ENCODE assay signal across 10 mouse cellular contexts in the genomic region with DNA sequence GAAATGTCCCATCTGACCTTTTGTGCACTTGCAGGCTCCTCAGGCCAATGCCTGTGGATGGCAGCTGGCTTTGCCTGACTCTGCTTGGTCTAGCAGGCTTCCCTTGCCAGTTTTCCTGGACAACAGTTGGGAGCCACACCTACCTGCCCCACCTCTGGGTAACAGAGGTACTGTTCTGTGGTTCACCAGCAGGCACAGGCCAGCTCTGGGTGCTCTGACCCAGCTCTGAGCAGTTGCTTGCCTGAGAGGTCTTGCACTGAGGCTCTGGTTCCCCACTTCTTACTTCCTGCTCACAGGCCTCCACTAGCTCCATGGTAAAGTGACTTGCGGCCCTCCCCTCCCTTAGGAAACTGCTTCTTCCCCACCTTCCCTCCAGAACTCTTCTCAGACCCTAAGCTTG. TPM values are rescaled to one million over a fixed set of nuclear protein-coding genes. Genes with fewer than 3 reads are reported as not detected.
A peak's percentile ranks its signal among the peaks of the same experiment; 100 is the strongest.
DNase-seq lines count a peak whose midpoint lies in the region; ATAC-seq and TF ChIP-seq lines count a peak whose summit lies in the region.
"Had no signal": no experiment of that assay in that cellular context is flagged by ENCODE, and none has a peak within 500 bp of the region (broad histone marks: within the 10 kb centered on the region; RNA-seq: fewer than 3 reads in every experiment).

No protein-coding gene starts in this region.

- no peaks in the 10 kb centered on the region for H3K9me3 ChIP-seq in lung, postnatal 0 days (ENCODE audit: low read length)
- H3K9me3 ChIP-seq in hindbrain, embryonic 16.5 days (ENCODE audit: control insufficient read depth, low read length) = no peaks in the 10 kb centered on the region
- H3K9me3 ChIP-seq: embryonic facial prominence, embryonic 13.5 days had no signal

- TF ChIP-seq EP300 in lung, postnatal 0 days (IDR thresholded peaks at IDR 0.05) = no peak

- H3K27ac ChIP-seq in lung, postnatal 0 days (ENCODE audit: low read length) = no peak overlapping the region
- H3K27ac ChIP-seq in hindbrain, embryonic 16.5 days (ENCODE audit: low read depth, low read length) = no peak overlapping the region
- H3K27ac ChIP-seq: embryonic facial prominence, embryonic 13.5 days had no signal

- WGBS in lung, postnatal 0 days = 56% methylated on average over 1 of the region's 1 CpGs
- 77% methylated on average over 1 of the region's 1 CpGs for WGBS in hindbrain, embryonic 16.5 days

- H3K4me1 ChIP-seq in lung, postnatal 0 days (ENCODE audit: insufficient read depth, low read depth, low read length) = no peaks in the 10 kb centered on the region
- peaks cover 4% of the 10 kb centered on the region for H3K4me1 ChIP-seq in hindbrain, embryonic 16.5 days (ENCODE audit: control insufficient read depth, insufficient read depth, low read depth, low read length)
- H3K4me1 ChIP-seq: embryonic facial prominence, embryonic 13.5 days had no signal

- no peak overlapping the region for H3K4me3 ChIP-seq in lung, postnatal 0 days (ENCODE audit: low read depth, low read length)
- H3K4me3 ChIP-seq in hindbrain, embryonic 16.5 days (ENCODE audit: low read length) = no peak overlapping the region
- H3K4me3 ChIP-seq: embryonic facial prominence, embryonic 13.5 days had no signal

- peak; percentile 4 for DNase-seq in lung, postnatal 0 days (ENCODE audit: low spot score)
- no peak for DNase-seq in lung, postnatal 10 days
- DNase-seq in kidney, postnatal 14 days = peak; percentile 53
- no peak for DNase-seq in adrenal gland, postnatal 25 days
- DNase-seq in left cerebral cortex, adult 8-10 months (ENCODE audit: low spot score in 2 of 2) = no peak
- no peak for DNase-seq in adrenal gland, adult 2 months
- DNase-seq: right cerebral cortex, postnatal 14 days had no signal

- no peaks in the 10 kb centered on the region for H3K36me3 ChIP-seq in lung, postnatal 0 days (ENCODE audit: insufficient read depth, low read length)
- H3K36me3 ChIP-seq in hindbrain, embryonic 16.5 days (ENCODE audit: control insufficient read depth, insufficient read depth, low read length) = no peaks in the 10 kb centered on the region; the same call in 1 of the 2 replicates
- H3K36me3 ChIP-seq: embryonic facial prominence, embryonic 13.5 days had no signal

- no peak overlapping the region for H3K4me2 ChIP-seq in lung, postnatal 0 days (replicated peaks; ENCODE audit: low read depth, low read length)
- no peak overlapping the region for H3K4me2 ChIP-seq in hindbrain, embryonic 16.5 days (ENCODE audit: low read length)
- H3K4me2 ChIP-seq: embryonic facial prominence, embryonic 13.5 days had no signal

- TF ChIP-seq CTCF in lung, postnatal 0 days (IDR thresholded peaks at IDR 0.05) = no peak

- peak; percentile 50 for ATAC-seq in lung, postnatal 0 days
- ATAC-seq in hindbrain, embryonic 16.5 days = peak; percentile 37; the same call in 1 of the 2 replicates
- ATAC-seq in monocyte, adult 5-6 weeks (replicated peaks; ENCODE audit: insufficient number of reproducible peaks, low FRiP score, low TSS enrichment, poor library complexity, severe bottlenecking) = peak; percentile 34; the same call in 1 of the 2 replicates

- no peak overlapping the region for H3K9ac ChIP-seq in lung, postnatal 0 days (replicated peaks; ENCODE audit: low read depth)
- H3K9ac ChIP-seq in hindbrain, embryonic 16.5 days (ENCODE audit: low read depth, low read length) = no peak overlapping the region
- H3K9ac ChIP-seq: embryonic facial prominence, embryonic 13.5 days had no signal

- H3K27me3 ChIP-seq in lung, postnatal 0 days (replicated peaks; ENCODE audit: insufficient read depth, low read length) = no peaks in the 10 kb centered on the region
- no peaks in the 10 kb centered on the region for H3K27me3 ChIP-seq in hindbrain, embryonic 16.5 days (replicated peaks; ENCODE audit: control insufficient read depth, insufficient read depth, low read length)
- H3K27me3 ChIP-seq: embryonic facial prominence, embryonic 13.5 days had no signal

RNA-seq across cellular contexts. Expression of a gene that starts 6.9 kb away (rescaled TPM):
- 43.0 and 44.4 TPM in 2 replicates for polyA plus RNA-seq in lung, postnatal 0 days (2015; fragmentation: Nextera tagmentation; extraction: Ambion mirVana)
- 46.5 and 49.5 TPM in 2 replicates for polyA plus RNA-seq in hindbrain, embryonic 16.5 days (2015; fragmentation: Nextera tagmentation; extraction: Ambion mirVana)
- total RNA-seq in monocyte, adult 5-6 weeks (2017) = 9.8 to 12.6 TPM (median 11.4 TPM) in 3 replicates
- 35.9 and 36.5 TPM in 2 replicates for total RNA-seq in adrenal gland, postnatal 25 days (2021)
- 10 to 100 TPM; 35.0 to 39.7 (median 37.4) TPM for total RNA-seq in left cerebral cortex, adult 8-10 months (2022)
- 10 to 100 TPM; 31.7 to 33.5 TPM for total RNA-seq in adrenal gland, adult 2 months (2021)
- polyA plus RNA-seq in adrenal gland, adult 2 months (2012; rRNA removed) = 19.9 and 20.0 TPM in 2 replicates

RNA-seq across cellular contexts. Expression of a gene that starts 23.4 kb away (rescaled TPM):
- 39.9 and 45.5 TPM in 2 replicates for polyA plus RNA-seq in lung, postnatal 0 days (2015; fragmentation: Nextera tagmentation; extraction: Ambion mirVana)
- 51.2 and 54.7 TPM in 2 replicates for polyA plus RNA-seq in hindbrain, embryonic 16.5 days (2015; fragmentation: Nextera tagmentation; extraction: Ambion mirVana)
- 35.1 to 41.2 TPM (median 36.1 TPM) in 3 replicates for total RNA-seq in monocyte, adult 5-6 weeks (2017)
- total RNA-seq in adrenal gland, postnatal 25 days (2021) = 83.2 and 86.9 TPM in 2 replicates
- total RNA-seq in left cerebral cortex, adult 8-10 months (2022) = 10 to 100 TPM; 35.8 to 48.8 (median 43.5) TPM
- 10 to 100 TPM; 82.6 to 92.9 TPM for total RNA-seq in adrenal gland, adult 2 months (2021)
- polyA plus RNA-seq in adrenal gland, adult 2 months (2012; rRNA removed) = 70.1 and 74.7 TPM in 2 replicates

RNA-seq across cellular contexts. Expression of a gene that starts 23.5 kb away (rescaled TPM):
- 64.1 and 72.7 TPM in 2 replicates for polyA plus RNA-seq in lung, postnatal 0 days (2015; fragmentation: Nextera tagmentation; extraction: Ambion mirVana)
- 123 and 143 TPM in 2 replicates for polyA plus RNA-seq in hindbrain, embryonic 16.5 days (2015; fragmentation: Nextera tagmentation; extraction: Ambion mirVana)
- 26.8 to 86.9 TPM (median 34.0 TPM) in 3 replicates for total RNA-seq in monocyte, adult 5-6 weeks (2017)
- 140 and 145 TPM in 2 replicates for total RNA-seq in adrenal gland, postnatal 25 days (2021)
- 100 to 1,000 TPM; 107 to 204 (median 164) TPM for total RNA-seq in left cerebral cortex, adult 8-10 months (2022)
- total RNA-seq in adrenal gland, adult 2 months (2021) = 100 to 1,000 TPM; 154 TPM
- 3.5 and 4.0 TPM in 2 replicates for polyA plus RNA-seq in adrenal gland, adult 2 months (2012; rRNA removed)

RNA-seq across cellular contexts. Expression of a gene that starts 27.2 kb away (rescaled TPM):
- polyA plus RNA-seq in lung, postnatal 0 days (2015; fragmentation: Nextera tagmentation; extraction: Ambion mirVana) = 95.4 and 100 TPM in 2 replicates
- polyA plus RNA-seq in hindbrain, embryonic 16.5 days (2015; fragmentation: Nextera tagmentation; extraction: Ambion mirVana) = 115 and 126 TPM in 2 replicates
- 46.7 to 66.9 TPM (median 63.4 TPM) in 3 replicates for total RNA-seq in monocyte, adult 5-6 weeks (2017)
- 132 and 151 TPM in 2 replicates for total RNA-seq in adrenal gland, postnatal 25 days (2021)
- total RNA-seq in left cerebral cortex, adult 8-10 months (2022) = 100 to 1,000 TPM; 103 to 116 (median 110) TPM
- total RNA-seq in adrenal gland, adult 2 months (2021) = 100 to 1,000 TPM; 121 to 170 TPM
- 19.9 and 20.1 TPM in 2 replicates for polyA plus RNA-seq in adrenal gland, adult 2 months (2012; rRNA removed)

RNA-seq across cellular contexts. Expression of a gene that starts 34.2 kb away (rescaled TPM):
- polyA plus RNA-seq in lung, postnatal 0 days (2015; fragmentation: Nextera tagmentation; extraction: Ambion mirVana) = 38.3 and 40.9 TPM in 2 replicates
- polyA plus RNA-seq in hindbrain, embryonic 16.5 days (2015; fragmentation: Nextera tagmentation; extraction: Ambion mirVana) = 92.3 and 101 TPM in 2 replicates
- 8.1 to 12.6 TPM (median 11.2 TPM) in 3 replicates for total RNA-seq in monocyte, adult 5-6 weeks (2017)
- 47.8 and 50.5 TPM in 2 replicates for total RNA-seq in adrenal gland, postnatal 25 days (2021)
- total RNA-seq in left cerebral cortex, adult 8-10 months (2022) = 10 to 100 TPM; 46.5 to 56.3 (median 50.5) TPM
- 10 to 100 TPM; 37.5 to 44.9 TPM for total RNA-seq in adrenal gland, adult 2 months (2021)
- 61.3 and 61.5 TPM in 2 replicates for polyA plus RNA-seq in adrenal gland, adult 2 months (2012; rRNA removed)

Comparison
In these comparisons a context has a peak if more than half of its experiments do, and no peak if none do; other contexts are left out.
1. DNase-seq: peak in lung, postnatal 0 days (single experiment) and kidney, postnatal 14 days (single experiment); none in lung, postnatal 10 days (single experiment), adrenal gland, postnatal 25 days (single experiment), left cerebral cortex, adult 8-10 months (0 of 2) and adrenal gland, adult 2 months (single experiment).
2. Peak in every context shown above with its lines, with median percentiles within 50 percentile points of each other: ATAC-seq.